Mouse (Mus musculus): ENCODE data around the gene Ndufc2. TPM values are rescaled to one million over a fixed set of nuclear protein-coding genes. Genes with fewer than 3 reads are reported as not detected.

The Ndufc2 gene
- total RNA-seq, 1 experiment from 2014 or later = 50.0 TPM

GRCm38 (mm10) chr7:97383496-97384132, 16.2 kb upstream of the Ndufc2 start:
- ATAC-seq (replicated peaks; ENCODE audit: insufficient number of reproducible peaks, low FRiP score, low TSS enrichment, poor library complexity, severe bottlenecking) = no peak

- ATAC-seq (replicated peaks; ENCODE audit: insufficient number of reproducible peaks, low FRiP score, low TSS enrichment, poor library complexity, severe bottlenecking) = no peak
These were observed 13.5 kb upstream of the Ndufc2 start for GRCm38 (mm10) chr7:97386106-97386805.

GRCm38 (mm10) chr7:97386806-97387370, 12.9 kb upstream of the Ndufc2 start:
- no peak for ATAC-seq (replicated peaks; ENCODE audit: insufficient number of reproducible peaks, low FRiP score, low TSS enrichment, poor library complexity, severe bottlenecking)

GRCm38 (mm10) chr7:97387561-97388147, 12.1 kb upstream of the Ndufc2 start:
- ATAC-seq (replicated peaks; ENCODE audit: insufficient number of reproducible peaks, low FRiP score, low TSS enrichment, poor library complexity, severe bottlenecking) = no peak

GRCm38 (mm10) chr7:97388541-97388940, 11.3 kb upstream of the Ndufc2 start:
- no peak for ATAC-seq (replicated peaks; ENCODE audit: insufficient number of reproducible peaks, low FRiP score, low TSS enrichment, poor library complexity, severe bottlenecking)

- no peak for ATAC-seq (replicated peaks; ENCODE audit: insufficient number of reproducible peaks, low FRiP score, low TSS enrichment, poor library complexity, severe bottlenecking)
These were observed 8.3 kb upstream of the Ndufc2 start for GRCm38 (mm10) chr7:97391293-97392078.

GRCm38 (mm10) chr7:97392079-97392445, 7.7 kb upstream of the Ndufc2 start:
- no peak for ATAC-seq (replicated peaks; ENCODE audit: insufficient number of reproducible peaks, low FRiP score, low TSS enrichment, poor library complexity, severe bottlenecking)

GRCm38 (mm10) chr7:97394375-97394774, 5.4 kb upstream of the Ndufc2 start:
- no peak for ATAC-seq (replicated peaks; ENCODE audit: insufficient number of reproducible peaks, low FRiP score, low TSS enrichment, poor library complexity, severe bottlenecking)

GRCm38 (mm10) chr7:97398943-97399342, 860 bp upstream of the Ndufc2 start:
- no peak for ATAC-seq (replicated peaks; ENCODE audit: insufficient number of reproducible peaks, low FRiP score, low TSS enrichment, poor library complexity, severe bottlenecking)

- no peak for ATAC-seq (replicated peaks; ENCODE audit: insufficient number of reproducible peaks, low FRiP score, low TSS enrichment, poor library complexity, severe bottlenecking)
These were observed 7.3 kb downstream of the Ndufc2 start for GRCm38 (mm10) chr7:97407145-97407544.

GRCm38 (mm10) chr7:97411106-97411505, 11.3 kb downstream of the Ndufc2 start:
- no peak for ATAC-seq (replicated peaks; ENCODE audit: insufficient number of reproducible peaks, low FRiP score, low TSS enrichment, poor library complexity, severe bottlenecking)

- ATAC-seq (replicated peaks; ENCODE audit: insufficient number of reproducible peaks, low FRiP score, low TSS enrichment, poor library complexity, severe bottlenecking) = no peak
These were observed 11.8 kb downstream of the Ndufc2 start for GRCm38 (mm10) chr7:97411575-97411974.

- no peak for ATAC-seq (replicated peaks; ENCODE audit: insufficient number of reproducible peaks, low FRiP score, low TSS enrichment, poor library complexity, severe bottlenecking)
These were observed 14.2 kb downstream of the Ndufc2 start for GRCm38 (mm10) chr7:97413981-97414380.

GRCm38 (mm10) chr7:97414426-97414825, 14.6 kb downstream of the Ndufc2 start:
- ATAC-seq (replicated peaks; ENCODE audit: insufficient number of reproducible peaks, low FRiP score, low TSS enrichment, poor library complexity, severe bottlenecking) = no peak

- ATAC-seq (replicated peaks; ENCODE audit: insufficient number of reproducible peaks, low FRiP score, low TSS enrichment, poor library complexity, severe bottlenecking) = no peak
These were observed 15.3 kb downstream of the Ndufc2 start for GRCm38 (mm10) chr7:97414915-97415687.

GRCm38 (mm10) chr7:97416473-97416872, 16.7 kb downstream of the Ndufc2 start:
- ATAC-seq (replicated peaks; ENCODE audit: insufficient number of reproducible peaks, low FRiP score, low TSS enrichment, poor library complexity, severe bottlenecking) = no peak

GRCm38 (mm10) chr7:97416906-97417777, 17.3 kb downstream of the Ndufc2 start, which contains the start of gene Thrsp:
TSS of gene Thrsp (minus strand) at chr7:97417730.
- ATAC-seq (replicated peaks; ENCODE audit: insufficient number of reproducible peaks, low FRiP score, low TSS enrichment, poor library complexity, severe bottlenecking) = 0 out of 2 replicates have a peak, but pooled peaks have one; percentile 25
